Mouse (Mus musculus) liver, adult 2 months (tissue): Measurements from ENCODE around the gene Slc35a5. TPM values are rescaled to one million over a fixed set of nuclear protein-coding genes. Genes with fewer than 3 reads are reported as not detected.
A peak's percentile ranks its signal among the peaks of the same experiment; 100 is the strongest.

Source experiments
- DNase-seq: peaks from one replicate; pipeline ENCODE4 v3.0.0-alpha.2; 2011; ENCODE audit warnings: low read depth, low spot score; ENCODE audit errors: extremely low read depth
- H3K27ac ChIP-seq: fragments of 200-500 bp; replicated peaks from 2 replicates; pipeline ENCODE4 v1.5.1; 2012; ENCODE audit warnings: low read depth, mild to moderate bottlenecking, control low read depth, inconsistent platforms, low read length; ENCODE audit not compliant: insufficient read depth
- H3K27me3 ChIP-seq: fragments of 200-500 bp; 2 replicates; pipeline ENCODE4 v1.6.1; 2012; ENCODE audit warnings: mild to moderate bottlenecking, moderate library complexity, low read length, inconsistent platforms; ENCODE audit not compliant: control insufficient read depth, insufficient read depth
- H3K36me3 ChIP-seq: fragments of 200-500 bp; 2 replicates; pipeline ENCODE4 v1.6.1; 2012; ENCODE audit warnings: low read length, inconsistent platforms; ENCODE audit not compliant: control insufficient read depth, insufficient read depth
- H3K4me1 ChIP-seq: fragments of 200-500 bp; 2 replicates; pipeline ENCODE4 v1.6.1; 2011; ENCODE audit warnings: low read length; ENCODE audit not compliant: control insufficient read depth, insufficient read depth
- H3K4me3 ChIP-seq: fragments of 200-500 bp; 2 replicates; pipeline ENCODE4 v1.5.1; 2011; ENCODE audit warnings: low read depth, mild to moderate bottlenecking, control low read depth, low read length, moderate library complexity; ENCODE audit not compliant: insufficient read depth
- H3K79me2 ChIP-seq: fragments of 200-500 bp; 2 replicates; pipeline ENCODE4 v1.6.1; 2012; ENCODE audit warnings: inconsistent platforms, mild to moderate bottlenecking, low read length, moderate library complexity; ENCODE audit not compliant: control insufficient read depth, insufficient read depth
- H3K9ac ChIP-seq: fragments of 200-500 bp; 2 replicates; pipeline ENCODE4 v1.6.1; 2012; ENCODE audit warnings: low read depth, mild to moderate bottlenecking, control low read depth, inconsistent platforms, low read length
- CTCF ChIP-seq: fragments of 200-500 bp; IDR thresholded peaks from 2 replicates; pipeline ENCODE4 v1.5.1; 2011; ENCODE audit warnings: low read depth, low read length, control low read depth
- POLR2A ChIP-seq: fragments of 200-500 bp; IDR thresholded peaks from 2 replicates; pipeline ENCODE4 v1.6.1; 2011; ENCODE audit warnings: low read length, control low read depth; ENCODE audit not compliant: insufficient read depth; ENCODE audit errors: extremely low read depth
- WGBS: fragments of 180-500 bp; shearing (Covaris S2); methylation state at CpG from one replicate; pipeline ENCODE4 v1.1.7; 2018; 5-methylcytosine and 5-hydroxymethylcytosine counted together
- polyA plus RNA-seq: library from polyadenylated mRNA; depleted of rRNA; stranded (reverse); fragments of >200 nt; gene quantifications from 2 replicates; pipeline ENCODE4 v1.2.3, GENCODE M21; 2012; rRNA removed
- total RNA-seq: library from RNA; depleted of rRNA; stranded (reverse); fragments of >200 nt; gene quantifications from 2 replicates; pipeline ENCODE4 v1.2.3, GENCODE M21; 2014; rRNA removed

The Slc35a5 gene
- total and polyA plus RNA-seq, 2 experiments = 10.1 to 13.2 TPM

DNA sequence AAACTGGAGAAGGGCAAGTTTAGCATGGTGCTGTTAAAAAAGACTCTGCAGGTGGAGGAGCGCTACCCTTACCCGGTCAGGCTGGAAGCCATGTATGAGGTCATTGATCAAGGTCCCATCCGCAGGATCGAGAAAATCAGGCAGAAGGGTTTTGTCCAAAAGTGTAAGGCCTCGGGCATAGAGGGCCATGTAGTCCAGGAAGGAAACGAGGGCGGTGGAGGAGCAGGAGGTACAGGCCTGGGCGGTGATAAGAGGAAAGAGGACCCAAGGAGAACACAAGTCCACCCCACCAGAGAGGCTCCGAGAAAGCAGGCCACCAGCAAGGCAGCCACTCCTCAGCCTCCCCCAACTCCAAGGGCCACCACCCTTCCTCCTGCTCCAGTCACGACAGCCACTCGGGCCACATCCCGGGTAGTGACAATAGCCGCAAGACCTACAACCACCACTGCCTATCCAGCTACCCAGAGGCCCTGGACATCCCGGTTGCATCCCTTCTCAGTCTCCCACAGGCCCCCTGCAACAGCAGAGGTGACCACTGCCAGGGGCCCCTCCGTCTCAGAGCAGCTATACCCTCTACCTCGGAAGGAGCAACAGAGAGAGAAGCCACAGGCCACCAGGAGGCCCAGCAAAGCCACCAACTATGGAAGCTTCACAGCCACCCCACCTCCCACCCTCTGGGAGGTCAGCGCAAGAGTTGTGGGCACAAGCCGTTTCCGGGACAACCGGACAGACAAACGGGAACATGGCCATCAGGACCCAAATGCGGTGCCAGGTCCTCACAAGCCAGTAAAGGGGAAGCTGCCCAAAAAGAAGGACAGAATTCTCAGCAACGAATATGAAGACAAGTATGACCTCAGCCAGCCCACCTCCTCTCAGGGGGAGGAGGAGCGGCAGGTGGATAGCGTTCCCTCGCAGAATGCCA lies 62.7 kb downstream of the Slc35a5 start:
- 82% methylated on average over 26 of the region's 26 CpGs for WGBS
- peak overlapping the region; percentile 45 for H3K9ac ChIP-seq
- H3K27ac ChIP-seq = peak overlapping the region; percentile 23
- H3K27me3 ChIP-seq = no peaks in the 10 kb centered on the region
- no peak for TF ChIP-seq CTCF
- TF ChIP-seq POLR2A = no peak
- no peaks in the 10 kb centered on the region for H3K79me2 ChIP-seq
- no peak for DNase-seq
- no peaks in the 10 kb centered on the region for H3K36me3 ChIP-seq
- peak overlapping the region; percentile 43 for H3K4me3 ChIP-seq
- no peaks in the 10 kb centered on the region for H3K4me1 ChIP-seq

GRCm38 (mm10) chr16:45095030-45095429 lies 63.5 kb downstream of the Slc35a5 start:
- TF ChIP-seq CTCF (no peak), POLR2A (no peak)
- H3K4me3 ChIP-seq = peak overlapping the region; percentile 28
- H3K36me3 ChIP-seq = no peaks in the 10 kb centered on the region
- no peaks in the 10 kb centered on the region for H3K79me2 ChIP-seq
- peak overlapping the region; percentile 45 for H3K9ac ChIP-seq
- peak overlapping the region; percentile 66 for H3K27ac ChIP-seq
- no peaks in the 10 kb centered on the region for H3K27me3 ChIP-seq
- DNase-seq = no peak
- 77% methylated on average over 13 of the region's 13 CpGs for WGBS
- no peaks in the 10 kb centered on the region for H3K4me1 ChIP-seq

GRCm38 (mm10) chr16:45094136-45094756 lies 64.3 kb downstream of the Slc35a5 start:
- H3K27ac ChIP-seq = peak overlapping the region; percentile 66
- DNase-seq = no peak
- no peaks in the 10 kb centered on the region for H3K27me3 ChIP-seq
- no peaks in the 10 kb centered on the region for H3K4me1 ChIP-seq
- H3K4me3 ChIP-seq = peak overlapping the region; percentile 50
- no peaks in the 10 kb centered on the region for H3K36me3 ChIP-seq
- H3K9ac ChIP-seq = peak overlapping the region; percentile 47
- TF ChIP-seq POLR2A (no peak), CTCF (no peak)
- WGBS = 13% methylated on average over 9 of the region's 9 CpGs
- H3K79me2 ChIP-seq = no peaks in the 10 kb centered on the region

DNA sequence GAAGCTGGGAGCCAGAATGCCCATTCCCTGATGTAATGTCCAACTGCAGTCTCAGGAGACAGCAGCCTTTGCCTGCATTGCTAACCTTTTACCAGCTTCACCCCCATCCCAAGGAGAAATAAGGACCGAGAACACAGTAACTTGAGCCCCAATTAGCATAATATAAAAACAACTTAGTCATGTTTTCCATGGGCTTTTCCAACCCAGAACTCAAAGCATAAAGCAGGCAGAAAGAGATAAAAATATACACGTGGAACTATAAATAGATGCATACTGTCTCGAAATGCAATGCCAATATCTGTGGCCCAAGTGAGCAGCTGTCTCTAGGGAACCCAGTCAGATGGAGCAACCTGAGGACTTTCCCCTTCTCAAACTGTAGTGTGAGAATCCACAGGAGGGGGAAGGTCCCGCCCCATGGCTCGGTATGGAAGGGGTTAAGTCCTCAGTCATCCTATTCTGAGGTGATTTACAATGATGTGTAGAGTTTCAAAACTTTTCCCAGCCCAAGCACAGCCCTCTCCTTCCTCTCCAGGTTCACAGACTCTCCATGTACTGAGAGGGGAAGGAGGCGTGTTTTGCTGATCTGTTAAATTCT lies 65.3 kb downstream of the Slc35a5 start, which contains the start of gene Ccdc80:
TSS of gene Ccdc80 (plus strand) at position 266 of the 595 bp plus-strand sequence.
- peak within 1 kb of the TSS; percentile 66 for H3K27ac ChIP-seq
- no peaks in the 10 kb centered on the region for H3K27me3 ChIP-seq
- peak within 1 kb of the TSS; percentile 47 for H3K9ac ChIP-seq
- no peaks in the 10 kb centered on the region for H3K4me1 ChIP-seq
- TF ChIP-seq POLR2A = no peak
- no peak for TF ChIP-seq CTCF
- no peaks in the 10 kb centered on the region for H3K79me2 ChIP-seq
- peak within 1 kb of the TSS; percentile 50 for H3K4me3 ChIP-seq
- WGBS = 26% methylated on average over 6 of the region's 6 CpGs
- no peaks in the 10 kb centered on the region for H3K36me3 ChIP-seq
- DNase-seq = no peak

- peak; percentile 88 for TF ChIP-seq CTCF
- no peak for TF ChIP-seq POLR2A
- Histone ChIP-seq H3K27ac (no peak overlapping the region), H3K9ac (peak overlapping the region; percentile 33; the same call in 1 of the 2 replicates), H3K79me2 (no peaks in the 10 kb centered on the region), H3K4me3 (no peak overlapping the region; the same call in 1 of the 2 replicates), H3K36me3 (no peaks in the 10 kb centered on the region), H3K4me1 (no peaks in the 10 kb centered on the region), H3K27me3 (no peaks in the 10 kb centered on the region)
- WGBS = 15% methylated on average over 10 of the region's 10 CpGs
- no peak for DNase-seq
These were observed 68.5 kb downstream of the Slc35a5 start for GRCm38 (mm10) chr16:45090005-45090404.

Other genes starting within 250 kb of the Slc35a5 start
- gene Cd200r3, start 215.0 kb downstream of the Slc35a5 start, total RNA-seq = 0.18 and 0.27 TPM in 2 replicates
- not detected in 2 replicates for gene Cd200r3, start 215.0 kb downstream of the Slc35a5 start, polyA plus RNA-seq
- 8.2 and 9.3 TPM in 2 replicates for gene Ccdc80, start 65.3 kb downstream of the Slc35a5 start, total RNA-seq
- 3.6 and 4.5 TPM in 2 replicates for gene Ccdc80, start 65.3 kb downstream of the Slc35a5 start, polyA plus RNA-seq
- 57.9 and 73.6 TPM in 2 replicates for gene Atg3, start 79 bp upstream of the Slc35a5 start, total RNA-seq
- gene Atg3, start 79 bp upstream of the Slc35a5 start, polyA plus RNA-seq = 18.9 and 22.8 TPM in 2 replicates
- gene Btla, start 65.6 kb upstream of the Slc35a5 start, total RNA-seq = 0.92 and 2.1 TPM in 2 replicates
- 0.16 and 0.31 TPM in 2 replicates for gene Btla, start 65.6 kb upstream of the Slc35a5 start, polyA plus RNA-seq